Mouse (Mus musculus) stomach, postnatal 0 days (tissue): ENCODE measurements around the gene E2f7.

Experiments
- CTCF ChIP-seq: IDR thresholded peaks from 2 replicates; pipeline ENCODE4 v1.5.1; 2016; ENCODE audit warnings: antibody characterized with exemption, low read depth, mild to moderate bottlenecking, moderate library complexity
- EP300 ChIP-seq: optimal IDR thresholded peaks from 2 replicates; pipeline ENCODE3; 2016; ENCODE audit warnings: antibody characterized with exemption

DNA sequence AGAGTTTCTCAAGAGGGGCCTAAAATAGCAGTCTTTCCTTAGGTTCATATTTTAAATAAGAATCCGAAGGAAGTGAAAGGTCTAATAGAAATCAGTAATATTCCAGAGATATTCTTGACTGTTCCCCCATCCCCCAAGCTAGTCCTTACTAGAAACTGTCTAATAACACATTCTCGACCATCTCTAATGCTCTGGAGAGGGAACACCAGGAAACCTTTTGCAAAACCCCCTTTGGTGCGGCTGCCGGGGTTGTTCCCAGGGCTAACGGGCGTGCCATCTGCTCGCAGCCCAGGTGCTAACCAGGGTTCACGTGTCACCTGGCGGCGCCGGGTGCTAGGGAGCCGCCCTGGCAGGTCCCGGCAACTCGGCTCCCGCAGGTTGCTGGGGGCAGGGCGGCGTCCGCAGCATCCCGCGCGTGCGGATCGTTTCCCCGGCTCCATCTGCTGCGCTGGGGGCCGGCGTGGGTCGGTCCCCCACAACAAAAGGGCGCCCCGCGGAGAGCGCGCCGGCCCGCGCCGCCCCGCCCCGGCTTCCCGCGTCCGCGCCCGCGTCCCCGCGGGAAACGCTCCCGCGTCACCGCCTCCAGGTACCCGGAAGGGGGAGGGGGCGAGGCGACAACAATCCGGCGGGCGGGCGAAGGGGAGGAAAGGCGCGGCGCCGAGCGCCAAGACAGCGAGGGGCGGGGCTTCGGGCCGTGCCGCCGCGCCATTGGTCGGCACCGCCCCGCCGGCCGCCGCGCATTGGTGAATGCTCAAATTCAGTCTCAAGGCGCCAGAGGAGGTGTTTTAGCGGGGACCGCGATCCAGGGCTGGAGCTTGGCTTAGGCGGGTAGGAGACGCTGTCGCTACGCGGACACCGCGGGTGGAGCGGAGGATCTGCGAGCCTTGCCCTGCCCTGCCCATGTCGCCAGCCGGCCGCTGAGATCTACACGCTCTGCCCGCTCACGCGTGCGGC, at the start of gene E2f7:
- TF ChIP-seq CTCF: peak; percentile 17; the same call in 1 of the 2 replicates
- TF ChIP-seq EP300: no peak
